Mouse (Mus musculus) hematopoietic stem cell, adult 5-6 weeks (primary cell): ENCODE data around the gene Ran. TPM values are rescaled to one million over a fixed set of nuclear protein-coding genes. Genes with fewer than 3 reads are reported as not detected.

Source experiments
- ATAC-seq, 2 experiments: fragments of 125-278 bp in 1 of 2; replicated peaks in 1 of 2; 2 replicates each; pipeline ENCODE4 v1.8.0; 2016 to 2017; ENCODE audit warnings: inconsistent platforms in 2 of 2, mild to moderate bottlenecking in 2 of 2, moderate number of reproducible peaks in 2 of 2, low read depth in 1 of 2, moderate TSS enrichment in 1 of 2; ENCODE audit not compliant: low FRiP score in 2 of 2, poor library complexity in 2 of 2, severe bottlenecking in 2 of 2, insufficient read depth in 1 of 2, low TSS enrichment in 1 of 2
- total RNA-seq: library from RNA; stranded (forward); fragments of 172-1452, 232-1000 nt; gene quantifications from 2 replicates; pipeline ENCODE4 v1.2.3, GENCODE M21; 2017

The Ran gene
- total RNA-seq, 1 experiment from 2014 or later: 527 TPM

DNA sequence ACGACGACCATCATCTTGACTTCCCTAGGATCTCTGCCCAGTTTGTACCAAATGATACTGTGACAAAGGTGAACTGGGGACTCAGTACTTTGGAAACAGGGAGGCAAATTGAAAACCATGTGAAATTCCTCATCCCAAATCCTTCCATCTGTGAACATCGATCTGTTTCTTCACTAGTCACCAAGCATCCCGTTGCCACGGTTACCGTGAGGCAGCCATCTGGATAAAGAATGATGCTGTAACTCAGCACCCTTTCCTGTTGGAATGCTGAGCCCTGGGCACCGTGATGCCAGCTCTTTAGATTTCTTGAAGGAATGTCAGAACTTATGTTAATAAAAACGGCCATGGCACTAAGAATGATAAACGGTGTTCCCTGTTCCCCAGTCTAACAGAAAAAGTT is 29.5 kb downstream of the Ran start:
- ATAC-seq: no peak

DNA sequence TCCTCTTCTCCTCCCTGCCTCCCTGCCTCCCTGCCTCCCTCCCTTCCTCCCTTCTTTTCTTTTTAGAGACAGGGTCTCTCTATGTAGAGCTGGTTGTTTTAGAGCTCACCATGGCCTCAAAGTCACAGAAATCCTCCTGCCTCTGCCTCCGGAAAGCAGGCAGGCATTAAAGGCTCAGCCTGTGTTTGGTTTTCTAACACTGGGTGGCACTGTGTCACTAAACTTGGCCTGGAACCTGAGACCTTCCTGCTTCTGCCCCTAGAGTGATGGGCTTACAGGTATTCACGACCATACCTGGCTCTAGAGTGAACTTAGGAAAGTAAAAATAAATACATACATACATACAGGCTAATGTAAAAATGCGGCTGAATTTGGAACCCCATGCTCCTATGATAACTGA is 32.0 kb downstream of the Ran start:
- ATAC-seq: no peak

DNA sequence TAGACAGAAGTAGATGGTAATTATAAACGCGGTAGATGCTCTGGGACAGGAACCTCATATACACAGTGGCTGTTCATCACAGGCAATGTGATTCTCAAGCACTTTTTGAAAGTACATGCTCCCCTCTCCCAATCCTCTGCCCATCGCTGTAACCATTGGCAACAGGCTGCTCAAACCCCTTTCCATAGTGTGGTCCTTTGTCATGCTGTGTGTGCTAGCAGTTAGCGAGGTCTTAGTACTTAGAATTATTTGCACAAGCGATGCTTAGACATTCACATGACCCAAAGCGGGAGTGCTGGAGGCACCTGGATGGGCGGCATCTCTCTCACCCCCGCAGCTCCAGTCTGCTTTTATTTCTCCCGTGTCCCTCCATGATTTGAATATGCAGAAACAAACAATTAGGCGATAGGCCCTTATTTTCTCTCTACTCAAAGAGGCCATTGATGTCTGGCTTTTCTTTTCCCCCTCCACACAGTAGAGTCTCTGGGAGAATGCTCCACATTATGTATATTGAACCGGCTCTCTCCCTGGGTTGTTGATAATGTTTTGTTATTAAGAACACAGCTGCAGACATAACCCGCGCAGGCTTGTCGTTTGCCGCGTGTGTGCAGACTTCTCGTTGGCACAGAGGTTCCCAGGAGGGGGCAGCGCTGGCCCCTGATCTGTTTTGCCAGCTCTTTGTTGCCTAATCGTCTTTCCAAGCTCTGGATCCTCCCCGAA is 32.9 kb downstream of the Ran start:
- no peak for ATAC-seq

DNA sequence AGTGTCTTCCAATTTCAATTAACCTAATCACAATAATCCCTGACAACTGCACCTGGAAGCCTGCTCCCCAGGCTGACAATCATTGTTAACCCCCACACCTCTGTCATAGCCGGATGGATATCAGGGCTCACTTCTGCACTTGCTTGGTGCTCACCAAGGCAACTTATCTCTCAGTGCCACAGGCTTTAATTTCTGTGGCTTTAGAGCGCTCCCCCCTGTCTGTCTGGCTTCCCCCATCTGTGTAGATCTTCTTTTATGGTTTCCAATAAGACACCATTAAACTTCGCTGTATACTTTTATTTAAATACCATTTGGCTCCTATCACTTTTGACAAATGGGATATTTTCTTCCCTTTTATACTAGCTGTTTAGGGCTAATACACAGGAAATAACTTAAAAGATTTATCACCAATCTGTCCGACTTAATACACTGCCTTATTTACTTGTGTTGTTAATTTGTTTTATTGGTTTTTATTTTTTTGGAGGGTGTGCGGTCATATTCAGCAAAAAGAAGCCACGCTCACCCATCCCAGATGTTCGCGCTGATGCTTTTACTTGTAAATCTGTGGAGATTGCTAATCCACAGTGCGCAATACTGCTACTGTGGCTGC is 34.9 kb downstream of the Ran start:
- no peak for ATAC-seq

GRCm38 (mm10) chr5:129059116-129059515 is 39.2 kb downstream of the Ran start:
- no peak for ATAC-seq

- peak; percentile 55 to 65; a peak in 3 of 4 replicates for ATAC-seq
These were observed 41.7 kb downstream of the Ran start for GRCm38 (mm10) chr5:129061579-129061978.

DNA sequence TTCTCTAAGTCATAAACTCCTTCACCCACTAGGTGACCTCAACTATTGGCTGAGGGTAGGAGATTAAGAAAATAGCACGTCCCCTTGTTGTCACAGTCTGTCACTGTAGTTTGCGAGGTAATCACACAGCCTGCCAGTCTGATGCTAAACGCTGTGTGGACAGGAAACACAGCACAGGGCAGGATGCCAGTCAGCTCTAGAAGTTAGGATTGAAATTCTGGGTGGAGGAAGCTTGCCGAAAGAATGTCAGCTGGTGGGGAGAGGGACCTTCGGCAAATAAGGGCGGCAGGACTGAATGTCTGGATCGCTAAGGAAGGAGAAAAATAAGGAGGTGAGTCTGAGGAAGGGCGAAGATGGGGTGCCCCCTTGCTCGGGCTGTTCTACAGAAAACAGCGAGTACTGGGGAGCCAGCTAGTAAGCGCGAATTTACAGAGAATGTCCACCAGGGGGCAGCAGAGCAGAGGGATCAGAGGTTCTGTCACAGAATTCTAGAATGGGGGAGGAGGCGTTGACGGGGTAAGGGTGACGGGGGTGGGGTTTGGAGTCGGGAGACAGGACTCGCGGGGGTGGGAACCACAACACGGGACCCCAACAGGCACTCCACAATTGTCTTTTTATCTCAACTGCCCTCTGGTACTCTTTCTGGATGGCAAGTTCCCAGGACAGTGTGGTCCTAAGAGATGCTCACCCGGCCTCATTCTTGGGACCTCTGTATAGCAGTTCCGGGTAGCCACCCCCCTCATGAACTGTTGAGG is 43.3 kb downstream of the Ran start:
- peak; percentile 58 to 65 for ATAC-seq

DNA sequence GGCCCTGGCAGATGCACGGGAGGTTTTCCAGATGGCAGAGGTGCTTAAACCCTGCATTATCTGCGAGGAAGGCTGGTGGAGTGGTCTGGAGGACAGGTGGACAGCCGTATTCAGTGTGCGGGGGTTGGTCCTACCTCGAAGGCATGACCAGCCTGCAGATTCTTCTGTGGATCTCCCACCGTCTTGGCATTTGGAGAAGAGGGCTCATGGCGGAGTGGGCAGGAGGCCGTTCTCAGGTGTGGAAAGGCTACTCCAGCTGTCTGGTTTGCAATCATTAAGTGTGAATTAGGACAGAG is 43.9 kb downstream of the Ran start:
- no peak for ATAC-seq

- no peak for ATAC-seq
These were observed 44.3 kb downstream of the Ran start for GRCm38 (mm10) chr5:129064186-129064585.

- ATAC-seq: no peak
These were observed 45.4 kb downstream of the Ran start for GRCm38 (mm10) chr5:129065301-129065700.

GRCm38 (mm10) chr5:129065946-129066345 is 46.1 kb downstream of the Ran start:
- no peak for ATAC-seq

GRCm38 (mm10) chr5:129066541-129067230 is 46.8 kb downstream of the Ran start:
- no peak for ATAC-seq

- ATAC-seq: no peak
These were observed 47.5 kb downstream of the Ran start for GRCm38 (mm10) chr5:129067231-129067834.

GRCm38 (mm10) chr5:129071761-129072280 is 52.0 kb downstream of the Ran start:
- no peak for ATAC-seq

DNA sequence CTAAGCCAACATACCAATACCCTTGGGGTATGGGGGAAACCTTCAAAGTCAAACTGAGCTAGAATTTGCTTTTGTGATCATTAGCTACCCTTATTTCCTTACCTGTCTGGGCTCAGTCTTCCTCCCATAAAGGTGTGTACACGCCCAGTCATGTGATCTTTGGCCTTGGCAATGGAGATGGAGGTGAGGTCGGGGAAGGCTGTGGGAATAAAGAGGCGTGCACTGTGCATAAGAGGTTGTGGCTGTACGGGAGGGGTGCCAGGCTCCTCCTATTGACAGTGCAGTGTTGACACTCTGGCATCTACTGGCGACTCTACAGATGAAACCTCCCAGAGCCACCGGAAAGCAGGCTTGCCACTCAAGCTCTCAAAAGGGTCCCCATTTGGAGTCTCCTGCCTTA is 53.5 kb downstream of the Ran start:
- no peak for ATAC-seq
